Mouse (Mus musculus): ENCODE results near the gene Zfp599.

DNA sequence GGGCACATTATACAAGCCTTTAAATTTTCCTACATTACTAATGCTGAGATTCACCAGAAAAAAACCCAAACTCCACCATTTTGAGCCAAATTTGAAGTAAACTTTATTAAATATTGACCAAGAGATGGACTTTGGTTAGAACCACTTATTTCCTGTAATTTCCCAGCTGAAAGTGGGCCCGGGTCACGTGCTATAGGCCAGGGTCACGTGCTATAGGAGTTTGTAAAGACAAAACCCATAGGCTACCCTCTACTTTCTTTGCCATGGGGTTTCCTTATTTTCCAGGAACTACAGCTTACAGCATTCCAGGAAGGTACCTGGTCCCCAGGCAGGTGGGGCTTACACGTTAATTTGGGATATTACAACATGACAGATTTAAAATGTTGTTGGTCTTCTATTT is 35.6 kb downstream of the Zfp599 start:
- TF ChIP-seq CTCF (IDR thresholded peaks at IDR 0.05; ENCODE audit: low read depth) (no peak), EP300 (IDR thresholded peaks at IDR 0.05; ENCODE audit: low read depth) (no peak)
